Mouse (Mus musculus) embryonic facial prominence, embryonic 14.5 days (tissue): Measurements from ENCODE around the gene Vmn2r6. TPM values are rescaled to one million over a fixed set of nuclear protein-coding genes. Genes with fewer than 3 reads are reported as not detected.
"Not testable (repeated sequence)": the region's sequence is repeated elsewhere in the genome, so short reads cannot be mapped to it uniquely, and the experiment has no call there.

Source experiments
- ATAC-seq: fragments of 200-750 bp; cut with Nextera tagmentation; 2 replicates; pipeline ENCODE4 v1.8.0; 2017; ENCODE audit warnings: low read depth, moderate number of reproducible peaks, moderate TSS enrichment
- DNase-seq: peaks from one replicate; pipeline ENCODE4 v3.0.0-alpha.2; 2015; ENCODE audit warnings: low spot score
- H3K27ac ChIP-seq: fragments of 300-500 bp; sonication (generic); replicated peaks from 2 replicates; pipeline ENCODE4 v1.5.1; 2014; ENCODE audit warnings: low read depth, mild to moderate bottlenecking, low read length, moderate library complexity
- H3K27me3 ChIP-seq: fragments of 300-500 bp; sonication (generic); replicated peaks from 2 replicates; pipeline ENCODE4 v1.6.1; 2014; ENCODE audit warnings: low read length; ENCODE audit not compliant: control insufficient read depth, insufficient read depth
- H3K36me3 ChIP-seq: fragments of 300-500 bp; sonication (generic); 2 replicates; pipeline ENCODE4 v1.6.1; 2014; ENCODE audit warnings: low read length, mixed read lengths; ENCODE audit not compliant: control insufficient read depth, insufficient read depth
- H3K4me1 ChIP-seq: fragments of 300-500 bp; sonication (generic); 2 replicates; pipeline ENCODE4 v1.6.1; 2014; ENCODE audit warnings: antibody characterized with exemption, low read length; ENCODE audit not compliant: control insufficient read depth, insufficient read depth
- H3K4me2 ChIP-seq: fragments of 300-500 bp; sonication (generic); 2 replicates; pipeline ENCODE4 v1.6.1; 2014; ENCODE audit warnings: low read depth, mild to moderate bottlenecking, low read length, moderate library complexity, mixed read lengths
- H3K4me3 ChIP-seq: fragments of 300-500 bp; sonication (generic); 2 replicates; pipeline ENCODE4 v1.5.1; 2014; ENCODE audit warnings: low read depth, mild to moderate bottlenecking, low read length
- H3K9ac ChIP-seq: fragments of 300-500 bp; sonication (generic); 2 replicates; pipeline ENCODE4 v1.6.1; 2014; ENCODE audit warnings: low read depth, mild to moderate bottlenecking, low read length, moderate library complexity, mixed read lengths
- H3K9me3 ChIP-seq: fragments of 300-500 bp; sonication (generic); 2 replicates; pipeline ENCODE4 v1.6.1; 2016; ENCODE audit warnings: low read length; ENCODE audit not compliant: control insufficient read depth
- WGBS: fragments of 180-500 bp; shearing (Covaris S2); extraction: QIAGEN DNeasy Blood & Tissue Kit; methylation state at CpG from one replicate; pipeline ENCODE4 v1.1.7; 2014; 5-methylcytosine and 5-hydroxymethylcytosine counted together
- polyA plus RNA-seq: library from polyadenylated mRNA; unstranded; fragments of >200 nt; fragmentation: Nextera tagmentation; extraction: Ambion mirVana; gene quantifications from 2 replicates; pipeline ENCODE4 v1.2.1, GENCODE M21; 2014

Vmn2r6 gene
- not detected in 2 replicates for polyA plus RNA-seq

DNA sequence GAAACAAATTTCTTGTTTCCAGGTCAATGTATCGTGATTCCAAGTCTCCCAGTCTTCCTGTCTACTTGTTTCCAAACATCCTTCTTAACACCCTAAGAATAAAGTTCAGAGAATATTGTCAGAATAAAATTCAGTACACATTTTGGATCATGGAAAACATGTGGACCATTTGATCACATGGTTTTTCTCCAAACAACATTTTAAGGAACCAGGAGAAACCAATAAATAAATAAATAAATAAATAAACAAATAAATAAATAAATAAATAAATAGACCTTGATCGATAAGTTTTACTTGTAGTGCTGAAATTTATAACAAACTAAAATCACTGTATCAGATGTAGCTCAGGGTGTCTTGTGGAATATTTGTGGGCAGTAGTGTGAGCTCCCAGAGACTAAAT is at the start of gene Vmn2r6:
Gene Vmn2r6 (minus strand): TSS at position 101 of the 400 bp plus-strand sequence.
- not testable (repeated sequence) for DNase-seq, H3K4me1 ChIP-seq, ATAC-seq, H3K27ac ChIP-seq, H3K4me2 ChIP-seq, H3K36me3 ChIP-seq, H3K9ac ChIP-seq, H3K9me3 ChIP-seq, H3K27me3 ChIP-seq, H3K4me3 ChIP-seq
- WGBS: 83% methylated on average over 2 of the region's 2 CpGs

DNA sequence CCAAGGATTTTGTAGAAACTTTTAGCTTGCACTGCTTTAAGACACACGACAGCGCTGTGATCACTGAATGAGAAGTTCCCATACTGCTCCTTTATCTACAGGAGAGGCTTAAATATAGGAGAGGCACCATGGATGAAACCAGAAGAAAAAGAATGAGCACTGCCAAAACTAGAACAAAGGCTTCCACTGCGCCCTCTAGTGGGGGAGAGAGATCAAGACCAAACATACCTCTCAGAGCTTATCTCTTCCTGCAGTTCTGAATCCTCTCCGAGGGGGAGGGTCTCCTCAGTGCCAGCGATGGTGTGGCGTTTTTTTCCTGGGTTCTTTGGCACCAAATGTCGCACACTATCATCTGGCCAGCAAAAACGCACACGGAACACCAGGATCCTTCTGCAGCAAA is 22.0 kb upstream of the Vmn2r6 start:
- no peak overlapping the region for H3K4me3 ChIP-seq
- WGBS: 65% methylated on average over 9 of the region's 9 CpGs
- H3K4me1 ChIP-seq: no peaks in the 10 kb centered on the region
- H3K27ac ChIP-seq: no peak overlapping the region
- no peaks in the 10 kb centered on the region for H3K9me3 ChIP-seq
- no peaks in the 10 kb centered on the region for H3K36me3 ChIP-seq
- no peak for DNase-seq
- ATAC-seq: no peak
- no peaks in the 10 kb centered on the region for H3K27me3 ChIP-seq
- H3K4me2 ChIP-seq: no peak overlapping the region
- no peak overlapping the region for H3K9ac ChIP-seq

DNA sequence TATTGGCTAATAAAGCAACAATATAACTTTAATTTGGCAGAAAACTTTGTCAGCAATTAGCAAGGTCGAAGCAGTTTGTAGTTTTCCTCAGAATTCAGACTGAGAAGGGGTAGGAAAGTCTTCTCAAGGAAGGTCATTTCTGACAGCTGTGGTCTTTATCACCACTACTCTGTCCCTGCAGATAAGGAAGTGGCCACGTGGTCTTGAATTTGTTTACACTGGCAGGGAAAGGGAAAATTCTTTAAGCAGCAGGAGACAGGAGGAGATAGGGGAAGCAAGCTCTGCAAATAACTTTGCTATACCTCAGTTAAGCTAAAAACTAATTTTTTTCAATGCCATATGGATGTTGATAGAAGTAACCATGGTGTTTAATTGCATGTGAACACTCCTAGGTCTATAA is 3.2 kb upstream of the Vmn2r6 start:
- not testable (repeated sequence) for H3K4me2 ChIP-seq, ATAC-seq, DNase-seq, H3K27me3 ChIP-seq, H3K36me3 ChIP-seq, H3K9ac ChIP-seq, H3K4me1 ChIP-seq, H3K9me3 ChIP-seq, H3K4me3 ChIP-seq, H3K27ac ChIP-seq
- WGBS: 44% methylated on average over 2 of the region's 2 CpGs

DNA sequence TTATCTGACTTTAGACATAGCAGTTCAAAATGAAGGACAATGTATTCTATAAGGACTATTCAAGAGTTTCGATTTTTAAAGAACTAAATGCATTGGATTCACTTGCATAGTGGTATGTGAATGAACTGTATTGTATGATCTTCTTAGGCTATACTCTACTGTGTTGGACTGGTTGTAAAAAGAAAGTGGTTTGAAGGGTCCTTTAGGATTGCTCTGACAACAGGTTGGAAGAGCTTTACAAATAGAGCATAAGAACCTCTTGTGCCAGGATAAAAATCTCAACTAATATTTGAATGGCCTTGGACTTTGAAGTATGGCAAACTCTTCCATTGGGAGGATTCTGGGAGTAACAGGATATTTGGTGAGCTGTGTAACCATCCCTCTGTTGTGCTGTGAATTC is 42.0 kb downstream of the Vmn2r6 start:
- not testable (repeated sequence) for H3K4me2 ChIP-seq, H3K27me3 ChIP-seq, H3K9ac ChIP-seq, H3K9me3 ChIP-seq, H3K4me3 ChIP-seq, H3K36me3 ChIP-seq, H3K4me1 ChIP-seq, ATAC-seq, H3K27ac ChIP-seq, DNase-seq
- WGBS: 79% methylated on average over 1 of the region's 1 CpGs

DNA sequence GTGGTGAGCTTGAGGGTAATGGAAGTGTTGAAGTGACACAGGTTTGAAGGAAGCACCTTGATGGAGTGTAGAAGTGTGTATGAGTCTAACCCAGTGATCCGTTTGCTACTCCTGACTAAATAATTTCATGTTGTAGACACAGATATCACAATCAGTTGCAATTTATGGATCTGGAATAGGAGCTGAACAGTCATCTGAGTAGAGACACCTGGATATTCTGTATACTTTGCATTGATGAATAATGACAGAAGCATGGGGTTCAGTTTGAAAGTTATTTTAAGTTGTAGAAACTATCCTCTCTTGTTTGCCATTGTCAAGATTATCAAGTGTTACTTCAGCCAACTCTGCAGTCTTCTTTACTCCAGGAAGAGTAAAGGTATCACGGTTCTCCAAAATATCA is 55.9 kb downstream of the Vmn2r6 start, which contains the start of gene Vmn2r5:
Gene Vmn2r5 (minus strand): TSS at position 101 of the 400 bp plus-strand sequence.
- not testable (repeated sequence) for H3K9ac ChIP-seq, H3K36me3 ChIP-seq, H3K4me1 ChIP-seq, H3K27me3 ChIP-seq, H3K9me3 ChIP-seq, ATAC-seq, H3K27ac ChIP-seq, DNase-seq, H3K4me3 ChIP-seq, H3K4me2 ChIP-seq
- no CpG with 5 or more reads among the region's 2 CpGs for WGBS

Other genes with a start within 250 kb of the Vmn2r6 start
- not detected in 2 replicates for gene Vmn2r4, start 150.5 kb downstream of the Vmn2r6 start, polyA plus RNA-seq
- gene Vmn2r5, start 56.0 kb downstream of the Vmn2r6 start, polyA plus RNA-seq: not detected in 2 replicates